Mouse (Mus musculus): ENCODE results near the gene Far2.

Gene Far2

DNA sequence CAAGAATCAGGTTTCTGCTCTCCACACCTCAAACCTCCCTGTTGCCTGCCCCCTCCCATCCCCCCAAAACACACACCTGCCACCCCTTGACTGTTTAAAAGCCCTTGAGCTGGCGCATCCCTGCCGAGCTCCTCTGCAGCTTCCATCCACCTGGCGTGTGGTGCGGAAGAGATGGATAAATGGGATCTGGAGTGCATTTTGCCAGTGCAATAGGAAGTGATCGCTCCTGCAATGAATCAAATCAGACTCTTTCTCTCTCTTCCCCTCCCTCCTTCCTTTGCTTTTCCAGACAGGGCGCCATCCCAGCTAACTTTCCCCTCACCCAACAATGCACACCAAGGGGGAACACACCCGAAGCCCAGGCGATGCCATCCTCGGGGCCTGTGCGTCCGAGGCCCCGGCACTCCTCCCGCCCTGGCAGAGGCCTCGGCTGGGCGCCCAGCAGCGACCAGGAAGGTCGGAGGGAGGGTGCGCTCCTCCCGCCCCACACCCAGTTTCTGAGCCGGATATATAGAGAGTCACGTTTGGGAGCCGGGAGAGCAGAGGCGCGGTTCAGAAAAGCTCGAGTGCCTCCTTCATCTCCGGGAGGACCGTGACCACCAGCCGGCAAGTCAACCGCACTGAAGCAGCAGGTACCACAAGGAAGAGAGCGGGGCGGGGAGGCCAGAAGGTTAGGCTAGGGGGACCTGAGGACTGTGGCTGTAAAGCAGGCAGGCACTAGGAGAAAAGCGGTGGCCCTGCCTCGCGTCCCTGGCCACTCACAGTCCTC is at the start of gene Far2:
Gene Far2, plus strand, starts transcription at position 379 of the 769 bp plus-strand sequence.
- no peak for DNase-seq (ENCODE audit: low read depth)

- DNase-seq (ENCODE audit: low read depth), result no peak
These were observed 46.6 kb upstream of the Far2 start for GRCm38 (mm10) chr6:148000483-148000882.

DNA sequence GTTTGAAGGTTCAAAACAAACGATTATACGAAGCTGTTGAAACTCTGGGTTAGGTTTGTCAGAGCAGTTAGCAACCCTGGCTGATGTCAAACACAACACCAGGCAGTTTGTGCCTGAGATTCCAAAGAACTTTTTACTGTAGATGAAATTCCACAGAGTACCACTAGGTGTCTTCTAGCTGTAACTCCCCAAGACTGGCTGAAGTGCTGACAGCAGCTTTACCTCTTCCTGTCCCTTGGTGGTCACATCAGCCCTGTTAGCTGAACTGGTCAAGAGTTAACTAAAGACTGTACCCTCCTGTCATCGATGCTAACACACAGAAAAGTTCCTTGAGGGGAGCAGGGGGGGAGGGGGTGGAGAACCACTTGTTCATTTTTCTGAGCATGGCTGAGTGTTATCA is 46.0 kb upstream of the Far2 start:
- no peak for DNase-seq (ENCODE audit: low read depth)

- no peak for DNase-seq (ENCODE audit: low read depth)
These were observed 40.8 kb upstream of the Far2 start for GRCm38 (mm10) chr6:148006118-148006837.

- DNase-seq (ENCODE audit: low read depth), result no peak
These were observed 6.3 kb upstream of the Far2 start for GRCm38 (mm10) chr6:148040759-148041158.

DNA sequence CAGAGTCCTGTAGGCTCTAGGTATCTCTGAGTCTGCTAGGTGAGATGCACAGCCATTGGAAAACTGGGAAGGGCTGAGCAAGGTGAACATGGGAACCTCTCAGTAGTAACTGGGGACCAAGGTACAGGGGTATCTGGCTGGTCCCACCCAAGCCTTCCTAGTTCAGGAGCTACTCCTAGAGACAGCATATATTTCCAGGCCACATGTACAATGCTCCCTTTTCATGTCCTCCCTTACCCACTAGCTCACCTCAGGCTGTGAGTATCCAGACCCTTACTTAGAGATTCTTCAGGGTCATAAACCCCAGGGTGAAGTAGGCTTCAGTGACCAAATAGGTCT is 560 bp downstream of the Far2 start:
- no peak for DNase-seq (ENCODE audit: low read depth)

DNA sequence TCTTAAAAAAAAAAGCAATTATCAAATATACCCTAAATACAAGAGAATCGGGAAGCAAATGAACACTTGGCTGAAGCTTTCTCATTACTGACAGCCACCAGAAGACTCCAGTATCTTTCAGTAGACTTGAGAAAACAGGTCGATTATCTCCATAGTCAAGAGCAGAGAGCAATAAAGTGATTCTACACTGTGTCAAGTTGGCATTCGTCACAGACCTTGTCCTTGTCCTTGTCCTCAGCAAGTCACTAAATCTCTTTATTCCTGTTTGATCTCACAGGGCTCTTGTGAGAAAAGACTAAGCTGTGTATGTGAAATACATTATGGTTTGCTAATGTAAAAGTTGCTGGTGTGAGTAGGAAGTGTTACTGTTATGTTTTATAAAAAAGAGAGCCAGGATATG is 16.1 kb downstream of the Far2 start:
- DNase-seq (ENCODE audit: low read depth), result no peak

DNA sequence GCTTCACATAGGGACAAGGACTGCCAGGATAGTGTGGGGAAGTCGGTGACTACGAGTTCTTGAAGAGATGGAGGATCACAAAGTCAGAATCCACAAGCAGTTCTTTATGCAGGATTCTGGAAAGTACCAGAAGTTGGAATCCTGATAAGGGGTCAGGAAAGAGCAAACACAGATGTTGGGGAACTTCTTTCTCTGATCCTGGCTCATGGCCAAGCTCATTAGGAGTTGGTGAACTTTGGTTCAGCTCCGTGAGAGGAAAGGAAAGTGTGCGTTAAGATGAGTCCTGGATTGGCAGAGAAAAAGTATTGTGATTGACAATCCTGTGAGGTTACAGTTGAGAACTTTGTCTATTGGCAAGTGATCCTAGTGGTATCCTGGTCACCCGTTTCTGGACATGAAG is 19.2 kb downstream of the Far2 start:
- no peak for DNase-seq (ENCODE audit: low read depth)

DNA sequence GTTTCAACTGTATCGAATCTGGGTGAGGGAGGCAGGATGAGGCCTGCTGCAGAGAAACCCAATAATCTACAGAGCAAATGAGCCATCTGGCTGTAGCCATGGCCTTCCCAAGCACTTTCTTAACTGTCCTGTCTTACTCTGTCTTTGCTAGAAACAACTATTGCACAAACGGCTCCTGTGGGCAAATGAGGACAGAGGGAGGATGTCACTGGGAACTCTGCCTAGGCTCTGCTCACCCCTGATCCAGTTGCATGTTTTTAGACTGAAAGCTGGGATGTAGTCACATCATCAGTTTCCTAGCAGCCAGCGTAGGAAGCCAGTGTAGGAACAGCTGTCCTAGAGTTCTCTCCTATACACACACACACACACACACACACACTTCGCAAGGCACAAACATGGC is 21.7 kb downstream of the Far2 start:
- DNase-seq (ENCODE audit: low read depth), result no peak

GRCm38 (mm10) chr6:148073599-148073998 is 26.5 kb downstream of the Far2 start:
- no peak for DNase-seq (ENCODE audit: low read depth)

DNA sequence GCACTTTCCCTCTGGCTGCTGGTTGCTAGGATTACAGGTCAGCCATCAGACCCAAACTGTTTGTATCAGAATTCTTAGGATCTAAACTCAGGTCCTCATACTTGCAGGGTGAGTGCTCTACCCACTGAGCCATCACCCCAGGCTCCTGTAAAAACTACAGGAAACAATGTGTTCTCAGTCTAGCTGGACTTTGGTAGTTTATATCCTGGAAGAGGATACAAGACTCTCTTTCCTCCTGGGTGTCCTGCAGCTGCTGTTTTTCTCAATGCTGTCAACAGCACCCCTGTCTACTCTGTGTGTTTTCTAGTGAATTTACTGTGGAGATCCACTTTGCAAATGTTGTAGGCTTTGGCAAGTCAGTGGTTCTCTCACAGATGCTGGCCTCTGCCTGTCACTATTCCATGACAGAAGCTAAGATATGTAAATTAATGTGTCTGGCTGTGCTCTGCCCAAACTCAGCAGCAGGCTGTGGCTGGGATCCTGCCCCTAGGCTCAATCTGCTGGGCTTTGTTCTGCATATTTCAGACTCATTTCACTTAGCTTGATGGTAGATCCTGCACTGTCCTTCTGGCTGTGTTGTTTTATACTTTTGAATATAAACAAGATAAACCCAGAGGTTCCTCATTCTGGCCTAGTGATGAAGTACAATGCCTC is 27.3 kb downstream of the Far2 start:
- DNase-seq (ENCODE audit: low read depth), result no peak

DNA sequence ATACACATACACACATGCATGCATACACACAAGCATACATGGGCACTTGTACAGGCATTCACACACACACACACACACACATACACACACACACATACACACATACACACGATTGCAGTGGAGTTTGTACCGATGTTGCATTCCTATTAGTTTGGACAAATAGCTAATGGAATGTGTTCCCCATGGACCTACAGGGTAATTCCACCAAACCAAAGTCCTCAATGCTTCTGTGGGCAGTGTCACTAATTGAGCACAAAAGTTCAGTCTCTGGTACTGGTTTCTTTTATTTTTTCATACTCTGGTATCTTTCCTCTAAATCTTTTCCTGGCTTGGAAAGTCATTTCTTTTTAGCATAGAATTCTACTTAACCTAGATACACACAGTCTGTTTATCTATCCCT is 36.8 kb downstream of the Far2 start:
- no peak for DNase-seq (ENCODE audit: low read depth)

- no peak for DNase-seq (ENCODE audit: low read depth)
These were observed 37.3 kb downstream of the Far2 start for GRCm38 (mm10) chr6:148084403-148084802.

DNA sequence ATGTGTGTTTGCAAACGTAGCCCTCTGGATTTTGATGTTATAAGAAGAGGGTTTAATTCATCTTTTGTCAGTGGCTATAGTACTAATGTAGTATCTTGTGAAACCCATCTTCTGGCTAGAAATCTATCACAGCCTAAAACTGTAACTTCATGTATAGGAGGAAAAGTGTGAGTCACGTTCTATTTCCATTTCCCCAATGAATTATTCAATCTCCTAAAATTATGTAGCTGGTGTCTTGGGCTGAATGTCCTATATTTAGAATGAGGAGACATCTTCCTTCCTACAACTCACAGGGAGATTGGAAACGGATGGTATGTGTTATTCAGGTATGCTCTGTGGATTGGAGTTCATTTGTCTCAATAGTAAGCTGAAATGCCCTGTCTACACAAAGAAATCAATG is 50.0 kb downstream of the Far2 start:
- no peak for DNase-seq (ENCODE audit: low read depth)

- no peak for DNase-seq (ENCODE audit: low read depth)
These were observed 54.9 kb downstream of the Far2 start for GRCm38 (mm10) chr6:148101977-148102376.

GRCm38 (mm10) chr6:148102434-148102833 is 55.4 kb downstream of the Far2 start:
- DNase-seq (ENCODE audit: low read depth), result no peak

GRCm38 (mm10) chr6:148104212-148104611 is 57.2 kb downstream of the Far2 start:
- DNase-seq (ENCODE audit: low read depth), result peak; percentile 22

GRCm38 (mm10) chr6:148105722-148106268 is 58.7 kb downstream of the Far2 start:
- no peak for DNase-seq (ENCODE audit: low read depth)

DNA sequence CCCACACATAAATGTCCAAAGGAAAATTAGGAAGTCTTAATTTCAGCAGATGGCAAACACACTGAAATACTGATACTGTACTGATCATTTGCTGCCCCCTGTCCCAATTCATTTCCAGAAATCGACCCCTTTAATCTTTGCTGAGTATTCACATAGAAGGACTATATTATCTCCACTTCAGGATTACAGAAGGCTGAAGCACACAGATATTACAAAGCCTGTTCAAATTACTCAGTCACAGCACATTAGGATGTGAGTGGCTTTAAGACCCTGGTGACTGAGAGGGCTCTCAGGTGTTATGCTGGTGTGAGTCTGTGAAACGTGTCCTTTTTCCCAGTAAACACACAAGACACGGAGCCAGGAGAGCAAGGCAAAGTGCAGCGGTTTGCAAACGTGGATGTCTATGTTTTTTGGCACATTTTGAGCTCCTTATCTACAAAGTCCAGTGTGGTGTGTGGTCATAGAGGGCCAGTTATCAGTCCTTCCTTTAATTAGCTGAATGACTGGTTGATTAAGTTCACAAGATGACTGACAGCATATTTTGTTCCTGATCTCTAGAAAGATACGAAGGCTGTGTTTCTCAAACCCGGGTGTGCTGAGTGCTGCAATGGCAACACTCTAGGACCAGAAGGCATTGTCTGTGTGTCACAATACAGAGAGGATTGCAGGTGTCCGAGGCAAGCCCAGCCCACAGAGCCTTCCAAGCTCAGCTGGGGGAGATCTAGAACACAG is 61.8 kb downstream of the Far2 start:
- DNase-seq (ENCODE audit: low read depth), result no peak

DNA sequence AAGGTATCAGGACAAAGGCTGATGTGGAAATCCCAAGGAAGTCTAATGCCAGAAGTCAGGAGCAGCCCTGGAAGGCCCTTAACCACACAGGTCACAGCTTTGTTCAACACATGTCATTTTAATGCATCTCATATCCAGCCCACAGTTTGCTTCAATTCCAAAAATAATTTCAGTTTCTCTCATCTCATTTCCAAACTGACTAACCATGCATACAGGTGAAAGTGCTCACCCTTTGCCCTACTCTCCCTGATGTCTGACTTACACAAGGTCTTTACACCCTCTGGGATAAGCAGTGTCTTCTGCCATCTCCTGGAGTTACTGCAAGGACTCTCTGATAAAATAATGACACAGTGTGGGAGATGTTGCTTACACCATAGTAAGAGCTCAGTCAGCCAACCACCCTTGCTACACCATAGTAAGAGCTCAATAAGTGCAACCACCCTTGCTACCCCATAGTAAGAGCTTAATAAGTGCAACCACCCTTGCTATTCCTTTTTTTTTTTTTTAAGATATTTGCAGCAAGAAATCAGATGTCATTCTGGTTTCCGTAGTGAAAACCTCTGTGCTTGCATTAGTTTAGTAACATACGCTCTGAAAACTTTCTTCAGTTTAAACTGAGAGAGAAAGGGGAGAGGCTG is 64.1 kb downstream of the Far2 start:
- no peak for DNase-seq (ENCODE audit: low read depth)

GRCm38 (mm10) chr6:148116371-148116770 is 69.3 kb downstream of the Far2 start:
- DNase-seq (ENCODE audit: low read depth), result no peak

DNA sequence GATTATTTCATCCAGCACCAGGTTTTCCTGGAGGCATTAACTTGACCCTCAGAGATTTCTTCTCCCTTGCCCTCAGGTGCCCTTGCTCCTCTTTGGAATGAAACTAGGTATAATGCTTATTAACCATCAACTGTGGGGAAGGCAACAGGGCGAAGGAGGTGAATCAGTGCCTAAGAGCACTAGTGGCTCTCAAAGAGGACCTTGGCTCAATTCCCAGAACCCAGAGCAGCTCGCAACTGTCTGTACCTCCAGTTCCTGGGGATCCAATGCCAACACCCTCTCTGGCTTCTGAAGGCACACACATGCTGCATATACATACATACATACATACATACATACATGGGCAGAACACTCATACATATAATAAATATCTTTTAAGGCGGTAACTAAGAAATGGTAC is 69.8 kb downstream of the Far2 start:
- no peak for DNase-seq (ENCODE audit: low read depth)
